12 mouse cellular contexts compared by ENCODE assay signal in the genomic region with DNA sequence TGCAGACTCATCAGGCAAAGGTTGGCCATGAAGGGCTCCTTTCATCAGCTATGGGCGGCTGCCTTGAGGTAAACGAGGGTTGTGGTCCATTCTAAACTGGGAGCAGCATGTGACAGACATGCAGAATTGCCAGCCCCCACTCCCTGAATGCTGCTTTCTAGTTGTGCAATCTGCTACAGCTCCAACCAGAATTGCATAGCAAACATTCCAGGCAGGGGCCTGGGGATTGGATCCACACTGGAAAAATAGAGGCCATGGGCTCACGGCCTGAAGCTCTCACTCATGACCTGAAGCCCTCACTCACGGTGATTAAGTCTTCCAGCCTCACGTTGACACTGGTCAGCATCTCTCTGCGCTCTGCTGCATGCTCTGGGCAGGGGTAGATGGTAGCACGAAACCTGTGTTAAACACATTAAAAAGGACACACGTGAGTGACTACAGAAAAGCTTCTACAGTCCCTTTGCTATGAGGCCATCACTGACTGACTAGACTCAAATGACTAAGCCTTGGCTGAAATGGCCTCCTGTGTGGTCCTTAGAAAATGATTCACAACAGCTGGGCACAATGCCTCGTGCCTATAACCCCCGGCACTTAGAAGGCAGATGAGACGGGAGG. TPM values are rescaled to one million over a fixed set of nuclear protein-coding genes. Genes with fewer than 3 reads are reported as not detected.
DNase-seq lines count a peak whose midpoint lies in the region; ATAC-seq and TF ChIP-seq lines count a peak whose summit lies in the region.
"Had no signal": no experiment of that assay in that cellular context is flagged by ENCODE, and none has a peak within 500 bp of the region (broad histone marks: within the 10 kb centered on the region; RNA-seq: fewer than 3 reads in every experiment).

No protein-coding gene starts in this region.

- H3K36me3 ChIP-seq in intestine, embryonic 15.5 days = no peaks in the 10 kb centered on the region
- no peaks in the 10 kb centered on the region for H3K36me3 ChIP-seq in intestine, postnatal 0 days (ENCODE audit: control insufficient read depth, insufficient read depth)
- H3K36me3 ChIP-seq in heart, embryonic 12.5 days = no peaks in the 10 kb centered on the region
- no peaks in the 10 kb centered on the region for H3K36me3 ChIP-seq in stomach, embryonic 15.5 days

- peak; percentile 62 for ATAC-seq in intestine, embryonic 15.5 days
- ATAC-seq in intestine, postnatal 0 days = no peak
- ATAC-seq in heart, embryonic 12.5 days (ENCODE audit: insufficient number of reproducible peaks, low FRiP score) = peak; percentile 67; the same call in 1 of the 2 replicates
- ATAC-seq in stomach, embryonic 15.5 days (ENCODE audit: insufficient read depth, low FRiP score, low read depth) = no peak

- H3K27ac ChIP-seq in intestine, embryonic 15.5 days = 0 out of 2 replicates have a peak overlapping the region, but pooled peaks have one; percentile 36
- no peak overlapping the region for H3K27ac ChIP-seq in intestine, postnatal 0 days (ENCODE audit: low read depth, low read length)
- peak overlapping the region; percentile 80 for H3K27ac ChIP-seq in heart, embryonic 12.5 days (ENCODE audit: poor library complexity, severe bottlenecking)
- H3K27ac ChIP-seq in stomach, embryonic 15.5 days = 0 out of 2 replicates have a peak overlapping the region, but pooled peaks have one; percentile 21

- no peak overlapping the region for H3K9ac ChIP-seq in intestine, embryonic 15.5 days
- no peak overlapping the region for H3K9ac ChIP-seq in intestine, postnatal 0 days (ENCODE audit: low read depth, low read length)
- H3K9ac ChIP-seq in heart, embryonic 12.5 days = no peak overlapping the region
- H3K9ac ChIP-seq in stomach, embryonic 15.5 days = no peak overlapping the region

- H3K27me3 ChIP-seq in intestine, embryonic 15.5 days (replicated peaks) = no peaks in the 10 kb centered on the region
- no peaks in the 10 kb centered on the region for H3K27me3 ChIP-seq in intestine, postnatal 0 days (replicated peaks; ENCODE audit: control insufficient read depth, insufficient read depth, low read length)
- H3K27me3 ChIP-seq in heart, embryonic 12.5 days (replicated peaks) = no peaks in the 10 kb centered on the region
- no peaks in the 10 kb centered on the region for H3K27me3 ChIP-seq in stomach, embryonic 15.5 days (replicated peaks)
- H3K27me3 ChIP-seq: CH12.LX had no signal

- no peak overlapping the region for H3K4me3 ChIP-seq in intestine, embryonic 15.5 days (replicated peaks)
- no peak overlapping the region for H3K4me3 ChIP-seq in intestine, postnatal 0 days (ENCODE audit: low read depth, low read length)
- no peak overlapping the region for H3K4me3 ChIP-seq in heart, embryonic 12.5 days
- no peak overlapping the region for H3K4me3 ChIP-seq in stomach, embryonic 15.5 days (replicated peaks)

- 46% methylated on average over 11 of the region's 11 CpGs for WGBS in intestine, embryonic 15.5 days
- WGBS in intestine, postnatal 0 days = 53% methylated on average over 11 of the region's 11 CpGs
- WGBS in heart, embryonic 12.5 days = 48% methylated on average over 11 of the region's 11 CpGs
- 43% methylated on average over 11 of the region's 11 CpGs for WGBS in stomach, embryonic 15.5 days

- peak; percentile 20 to 47 for DNase-seq in kidney, postnatal 25 days
- no peak for DNase-seq in left cerebral cortex, postnatal 14 days (ENCODE audit: low spot score in 2 of 2)
- no peak for DNase-seq in cerebellum, adult 9-11 months
- no peak for DNase-seq in adrenal gland, adult 2 months
- DNase-seq: left cerebral cortex, postnatal 4 days had no signal

- H3K4me2 ChIP-seq in intestine, embryonic 15.5 days (replicated peaks) = no peak overlapping the region
- H3K4me2 ChIP-seq in intestine, postnatal 0 days (replicated peaks; ENCODE audit: low read depth) = no peak overlapping the region
- peak overlapping the region; percentile 14 for H3K4me2 ChIP-seq in heart, embryonic 12.5 days
- no peak overlapping the region for H3K4me2 ChIP-seq in stomach, embryonic 15.5 days

- no peak for TF ChIP-seq CTCF in intestine, postnatal 0 days (IDR thresholded peaks at IDR 0.05; ENCODE audit: low read depth)

- H3K9me3 ChIP-seq in intestine, embryonic 15.5 days = no peaks in the 10 kb centered on the region
- H3K9me3 ChIP-seq in intestine, postnatal 0 days (ENCODE audit: control insufficient read depth) = no peaks in the 10 kb centered on the region
- H3K9me3 ChIP-seq in heart, embryonic 12.5 days (replicated peaks) = no peaks in the 10 kb centered on the region
- no peaks in the 10 kb centered on the region for H3K9me3 ChIP-seq in stomach, embryonic 15.5 days

- peaks cover 6% of the 10 kb centered on the region; the same call in 1 of the 2 replicates for H3K4me1 ChIP-seq in intestine, embryonic 15.5 days (replicated peaks)
- H3K4me1 ChIP-seq in intestine, postnatal 0 days (replicated peaks; ENCODE audit: control insufficient read depth, insufficient read depth, low read length) = no peaks in the 10 kb centered on the region
- H3K4me1 ChIP-seq in heart, embryonic 12.5 days (replicated peaks) = peaks cover 28% of the 10 kb centered on the region
- H3K4me1 ChIP-seq in stomach, embryonic 15.5 days = peaks cover 8% of the 10 kb centered on the region; the same call in 1 of the 2 replicates

- intact Hi-C loops in left cerebral cortex, postnatal 14 days (cut with DNase I) = no loop called here

RNA-seq across cellular contexts. Expression of a gene that starts 27.2 kb away (rescaled TPM):
- 0.57 TPM in 1 of 2 replicates, not detected in the other for polyA plus RNA-seq in intestine, embryonic 15.5 days (2015; fragmentation: Nextera tagmentation; extraction: Ambion mirVana)
- polyA plus RNA-seq in intestine, postnatal 0 days (2015; fragmentation: Nextera tagmentation; extraction: Ambion mirVana) = not detected in 2 replicates
- polyA plus RNA-seq in heart, embryonic 12.5 days (2016; fragmentation: Nextera tagmentation; extraction: Ambion mirVana) = not detected in 2 replicates
- polyA plus RNA-seq in stomach, embryonic 15.5 days (2015; fragmentation: Nextera tagmentation; extraction: Ambion mirVana) = 1.4 and 1.8 TPM in 2 replicates
- not detected for total RNA-seq in left cerebral cortex, postnatal 14 days (2021)
- not detected for total RNA-seq in adrenal gland, adult 2 months (2021)
- polyA plus RNA-seq in adrenal gland, adult 2 months (2012; rRNA removed) = not detected in 2 replicates
- total RNA-seq: CH12.LX; left cerebral cortex, postnatal 4 days; neutrophil, adult 5-6 weeks had no signal
- polyA plus RNA-seq: frontal cortex, adult 2 months had no signal

RNA-seq across cellular contexts. Expression of a gene that starts 35.0 kb away (rescaled TPM):
- polyA plus RNA-seq in intestine, embryonic 15.5 days (2015; fragmentation: Nextera tagmentation; extraction: Ambion mirVana) = 0.30 and 0.83 TPM in 2 replicates
- polyA plus RNA-seq in intestine, postnatal 0 days (2015; fragmentation: Nextera tagmentation; extraction: Ambion mirVana) = 0.68 and 0.94 TPM in 2 replicates
- 0.06 and 0.14 TPM in 2 replicates for polyA plus RNA-seq in heart, embryonic 12.5 days (2016; fragmentation: Nextera tagmentation; extraction: Ambion mirVana)
- 0.86 and 0.94 TPM in 2 replicates for polyA plus RNA-seq in stomach, embryonic 15.5 days (2015; fragmentation: Nextera tagmentation; extraction: Ambion mirVana)
- total RNA-seq in left cerebral cortex, postnatal 14 days (2021) = under 1 TPM in 1 of 2 experiments, not detected in 1; 0.66 TPM
- total RNA-seq in adrenal gland, adult 2 months (2021) = 1 to 10 TPM in 1 of 2 experiments, under 1 TPM in 1; 0.90 to 1.0 TPM
- polyA plus RNA-seq in adrenal gland, adult 2 months (2012; rRNA removed) = 0.77 and 1.6 TPM in 2 replicates
- total RNA-seq: CH12.LX; left cerebral cortex, postnatal 4 days; neutrophil, adult 5-6 weeks had no signal

RNA-seq across cellular contexts. Expression of a gene that starts 42.6 kb away (rescaled TPM):
- polyA plus RNA-seq in intestine, embryonic 15.5 days (2015; fragmentation: Nextera tagmentation; extraction: Ambion mirVana) = 3.9 and 4.0 TPM in 2 replicates
- 0.26 and 0.37 TPM in 2 replicates for polyA plus RNA-seq in intestine, postnatal 0 days (2015; fragmentation: Nextera tagmentation; extraction: Ambion mirVana)
- polyA plus RNA-seq in heart, embryonic 12.5 days (2016; fragmentation: Nextera tagmentation; extraction: Ambion mirVana) = 0.06 and 0.15 TPM in 2 replicates
- polyA plus RNA-seq in stomach, embryonic 15.5 days (2015; fragmentation: Nextera tagmentation; extraction: Ambion mirVana) = 7.3 and 7.8 TPM in 2 replicates
- 1 to 10 TPM; 5.1 to 6.0 TPM for total RNA-seq in left cerebral cortex, postnatal 14 days (2021)
- total RNA-seq in adrenal gland, adult 2 months (2021) = 1 to 10 TPM; 2.0 to 2.4 TPM
- 0.12 and 0.32 TPM in 2 replicates for polyA plus RNA-seq in adrenal gland, adult 2 months (2012; rRNA removed)
- total RNA-seq: CH12.LX; neutrophil, adult 5-6 weeks had no signal

Comparison
In these comparisons a context has a peak if more than half of its experiments do, and no peak if none do; other contexts are left out.
1. ATAC-seq: peak in intestine, embryonic 15.5 days (single experiment) and heart, embryonic 12.5 days (single experiment); none in intestine, postnatal 0 days (single experiment) and stomach, embryonic 15.5 days (single experiment).
2. DNase-seq: peak in kidney, postnatal 25 days (2 of 2); none in left cerebral cortex, postnatal 14 days (0 of 2), cerebellum, adult 9-11 months (single experiment) and adrenal gland, adult 2 months (single experiment).